Mouse (Mus musculus) E14TG2a.4 (cell line): ENCODE results near the gene Zmat5.

ENCODE experiments used
- CTCF ChIP-seq: conservative IDR thresholded peaks from 2 replicates; pipeline ENCODE4 v1.5.1; 2014; ENCODE audit warnings: low read length
- NANOG ChIP-seq: IDR thresholded peaks from 2 replicates; pipeline ENCODE4 v1.6.1; 2014; ENCODE audit warnings: borderline replicate concordance, low read length, mixed read lengths
- POU5F1 ChIP-seq: IDR thresholded peaks from 2 replicates; pipeline ENCODE4 v1.6.1; 2014; ENCODE audit warnings: low read length, borderline replicate concordance

GRCm38 (mm10) chr11:4744691-4745090, 40.2 kb downstream of the Zmat5 start:
- no peak for TF ChIP-seq CTCF
- TF ChIP-seq POU5F1: no peak
- TF ChIP-seq NANOG: no peak
